Mouse (Mus musculus) heart, embryonic 14.5 days (tissue): Measurements from ENCODE around the gene Gja8. TPM values are rescaled to one million over a fixed set of nuclear protein-coding genes. Genes with fewer than 3 reads are reported as not detected.

ENCODE experiments used
- ATAC-seq: fragments of 200-750 bp; cut with Nextera tagmentation; 2 replicates; pipeline ENCODE4 v1.8.0; 2017; ENCODE audit warnings: low read depth, moderate TSS enrichment; ENCODE audit not compliant: insufficient number of reproducible peaks, insufficient read depth, low FRiP score
- H3K27ac ChIP-seq, 2 experiments: fragments of 200-500 bp in 1 of 2; fragments of 300-500 bp in 1 of 2; sonication (generic) in 1 of 2; replicated peaks in 1 of 2; 2 replicates each; pipeline ENCODE4 v1.5.1; 2012 to 2014; ENCODE audit warnings: low read depth in 2 of 2, low read length in 2 of 2, control low read depth in 1 of 2, mild to moderate bottlenecking in 1 of 2, mixed read lengths in 1 of 2; ENCODE audit not compliant: control insufficient read depth in 1 of 2, insufficient read depth in 1 of 2
- H3K27me3 ChIP-seq: fragments of 300-500 bp; sonication (generic); 2 replicates; pipeline ENCODE4 v1.6.1; 2014; ENCODE audit warnings: mild to moderate bottlenecking, low read length, control low read depth; ENCODE audit not compliant: control insufficient read depth, insufficient read depth
- H3K36me3 ChIP-seq: fragments of 300-500 bp; sonication (generic); 2 replicates; pipeline ENCODE4 v1.6.1; 2014; ENCODE audit warnings: mild to moderate bottlenecking, control low read depth, low read length, mixed read lengths; ENCODE audit not compliant: control insufficient read depth, insufficient read depth
- H3K4me1 ChIP-seq, 2 experiments: fragments of 200-500 bp in 1 of 2; fragments of 300-500 bp in 1 of 2; sonication (generic) in 1 of 2; 2 replicates each; pipeline ENCODE4 v1.6.1; 2012 to 2014; ENCODE audit warnings: low read length in 2 of 2, control low read depth in 1 of 2, mixed read lengths in 1 of 2; ENCODE audit not compliant: control insufficient read depth in 2 of 2, insufficient read depth in 2 of 2
- H3K4me2 ChIP-seq: fragments of 300-500 bp; sonication (generic); 2 replicates; pipeline ENCODE4 v1.6.1; 2014; ENCODE audit warnings: mild to moderate bottlenecking, low read length
- H3K4me3 ChIP-seq, 2 experiments: fragments of 200-500 bp in 1 of 2; fragments of 300-500 bp in 1 of 2; sonication (generic) in 1 of 2; 2 replicates each; pipeline ENCODE4 v1.5.1; 2012 to 2014; ENCODE audit warnings: low read length in 2 of 2, mild to moderate bottlenecking in 2 of 2, control low read depth in 1 of 2, low read depth in 1 of 2, moderate library complexity in 1 of 2; ENCODE audit not compliant: control insufficient read depth in 1 of 2, insufficient read depth in 1 of 2
- H3K9ac ChIP-seq: fragments of 300-500 bp; sonication (generic); 2 replicates; pipeline ENCODE4 v1.6.1; 2014; ENCODE audit warnings: mild to moderate bottlenecking, low read length
- H3K9me3 ChIP-seq: fragments of 300-500 bp; sonication (generic); 2 replicates; pipeline ENCODE4 v1.6.1; 2016; ENCODE audit warnings: low read length, control low read depth; ENCODE audit not compliant: control insufficient read depth
- WGBS: fragments of 180-500 bp; shearing (Covaris S2); extraction: QIAGEN DNeasy Blood & Tissue Kit; methylation state at CpG from one replicate; pipeline ENCODE4 v1.1.7; 2014; 5-methylcytosine and 5-hydroxymethylcytosine counted together
- polyA plus RNA-seq: library from polyadenylated mRNA; unstranded; fragments of >200 nt; fragmentation: Nextera tagmentation; extraction: Ambion mirVana; gene quantifications from 2 replicates; pipeline ENCODE4 v1.2.1, GENCODE M21; 2014

Gja8 gene
- polyA plus RNA-seq, 1 experiment from 2014 or later = 0.03 TPM

DNA sequence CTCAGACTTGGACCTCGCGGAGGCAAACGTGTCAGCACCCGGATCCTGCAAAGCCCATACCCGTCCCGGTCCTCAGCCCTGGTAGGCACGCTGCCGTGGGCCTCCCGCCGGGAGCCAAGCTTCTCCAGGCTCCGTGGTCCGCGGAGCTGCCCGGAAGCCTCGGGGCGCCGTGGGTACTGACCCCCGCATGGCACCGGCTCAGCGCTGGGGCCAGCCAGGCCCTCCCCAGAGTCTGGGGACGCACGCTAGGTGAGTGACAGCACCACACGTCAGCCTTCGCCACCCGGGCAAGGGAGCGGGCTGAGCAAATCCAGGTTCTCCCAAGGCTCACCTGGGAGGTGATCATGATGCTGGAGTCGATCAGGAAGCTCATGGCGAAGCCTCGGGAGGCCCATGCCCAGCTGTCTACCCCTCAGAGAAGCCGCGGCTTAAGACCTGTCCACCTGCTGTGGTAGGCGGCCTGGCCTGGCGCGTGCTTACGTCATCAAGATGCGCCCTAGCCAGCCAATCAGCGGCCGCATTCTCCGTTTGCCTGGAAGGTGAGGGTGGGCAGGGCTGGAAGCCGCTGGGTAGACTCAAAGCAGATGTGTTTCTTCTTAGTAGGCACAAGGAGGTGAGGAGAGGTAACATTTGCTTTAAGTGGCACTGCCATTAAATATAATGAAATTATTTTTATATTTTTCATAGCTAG is 20.8 kb downstream of the Gja8 start, which contains the start of gene Gpr89:
TSS of gene Gpr89 (minus strand) at position 496 of the 691 bp plus-strand sequence.
- no peak within 1 kb of the TSS; a peak in 1 of 4 replicates for H3K27ac ChIP-seq
- no peaks in the 10 kb centered on the region for H3K36me3 ChIP-seq
- H3K4me3 ChIP-seq = peak within 1 kb of the TSS; percentile 63 to 96
- H3K9me3 ChIP-seq = no peaks in the 10 kb centered on the region
- ATAC-seq = peak; percentile 84
- WGBS = under 1% methylated on average over 40 of the region's 40 CpGs
- peaks cover 0 to 5% of the 10 kb centered on the region in 2 experiments; a peak in 2 of 4 replicates for H3K4me1 ChIP-seq
- peak within 1 kb of the TSS; percentile 92 for H3K4me2 ChIP-seq
- H3K9ac ChIP-seq = peak within 1 kb of the TSS; percentile 77
- H3K27me3 ChIP-seq = no peaks in the 10 kb centered on the region

DNA sequence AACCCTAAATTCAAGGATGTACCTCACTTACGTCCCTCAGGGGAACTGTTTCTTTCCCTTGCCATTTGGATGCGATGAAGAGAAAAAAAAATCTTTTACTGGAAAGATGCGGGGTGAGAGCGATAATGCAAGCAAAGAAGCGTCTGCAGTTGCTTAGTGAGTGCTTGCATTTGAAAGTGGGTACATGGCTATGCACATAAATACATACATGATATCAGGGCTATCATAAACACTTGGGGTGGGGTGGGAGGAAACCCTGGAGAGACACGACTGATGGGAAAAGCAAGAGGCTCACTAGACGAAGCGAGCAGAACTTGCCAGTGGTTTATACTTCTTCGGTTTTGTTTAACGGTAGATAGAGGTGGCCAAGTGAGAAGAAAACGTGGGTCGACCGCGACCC is 21.4 kb downstream of the Gja8 start, which contains the start of gene Gja5:
TSS of gene Gja5 (plus strand) at position 301 of the 400 bp plus-strand sequence.
- Histone ChIP-seq H3K4me1 (peaks cover 0 to 5% of the 10 kb centered on the region in 2 experiments; a peak in 2 of 4 replicates), H3K36me3 (no peaks in the 10 kb centered on the region), H3K27me3 (no peaks in the 10 kb centered on the region), H3K9ac (peak within 1 kb of the TSS; percentile 77), H3K27ac (no peak within 1 kb of the TSS; a peak in 1 of 4 replicates), H3K4me3 (peak within 1 kb of the TSS; percentile 63 to 96), H3K9me3 (no peaks in the 10 kb centered on the region), H3K4me2 (peak within 1 kb of the TSS; percentile 92)
- ATAC-seq = no peak
- WGBS = 15% methylated on average over 14 of the region's 14 CpGs

DNA sequence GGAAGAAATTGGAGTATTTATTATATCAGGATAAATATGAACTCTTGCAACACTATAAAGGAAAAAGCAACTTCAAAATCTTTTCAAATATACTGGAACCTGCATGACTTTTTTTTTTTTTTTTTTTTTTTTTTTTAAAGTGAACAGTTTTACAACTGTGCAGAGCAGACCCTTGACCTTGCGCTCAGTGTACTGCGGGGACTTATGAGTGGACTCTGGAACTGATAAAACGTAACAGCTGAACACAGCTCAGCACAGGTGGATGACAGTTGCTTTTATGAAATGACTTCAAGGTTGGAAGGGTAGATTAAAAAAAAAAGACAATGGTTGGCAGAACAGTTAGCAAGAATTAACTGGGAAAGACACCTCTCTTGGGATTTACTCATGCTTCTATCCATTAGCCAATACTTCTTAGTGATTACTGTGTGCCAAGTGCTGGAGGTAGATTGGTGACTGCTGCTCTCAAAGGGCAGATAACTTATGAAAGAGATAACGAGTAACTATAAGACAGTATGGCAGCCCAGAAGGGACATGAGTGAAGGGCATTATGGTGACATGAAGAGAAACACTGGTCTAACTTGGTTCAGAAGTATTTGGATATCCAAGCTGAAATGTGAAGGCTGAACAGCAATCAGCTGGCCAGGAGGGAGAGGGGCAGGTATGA is 23.4 kb downstream of the Gja8 start:
- Histone ChIP-seq H3K4me3 (no peak overlapping the region), H3K9me3 (no peaks in the 10 kb centered on the region), H3K4me2 (no peak overlapping the region), H3K27me3 (no peaks in the 10 kb centered on the region), H3K9ac (no peak overlapping the region), H3K4me1 (peaks cover 0 to 5% of the 10 kb centered on the region in 2 experiments; a peak in 2 of 4 replicates), H3K27ac (no peak overlapping the region), H3K36me3 (peaks cover 9% of the 10 kb centered on the region)
- 87% methylated on average over 4 of the region's 4 CpGs for WGBS
- ATAC-seq = no peak

DNA sequence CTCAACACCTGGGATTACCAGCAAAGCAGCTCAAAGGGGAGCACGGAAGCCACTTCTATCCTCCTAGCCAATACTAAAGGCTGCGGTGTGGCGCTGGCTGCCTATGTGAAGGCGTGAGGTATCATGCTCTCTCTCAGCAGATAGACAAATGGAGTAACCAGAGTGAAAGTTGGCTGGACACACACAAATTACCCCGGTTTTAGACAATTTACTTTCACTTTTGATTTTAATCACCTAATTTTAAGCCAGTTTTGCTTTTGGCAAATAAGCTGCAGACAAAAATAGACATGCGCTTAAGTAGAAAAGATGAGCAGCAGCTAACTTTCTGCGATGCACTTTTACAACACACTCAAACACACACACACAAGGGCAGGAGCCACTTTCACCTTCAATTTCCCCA is 42.1 kb downstream of the Gja8 start:
- H3K4me3 ChIP-seq = no peak overlapping the region
- H3K27ac ChIP-seq = no peak overlapping the region
- no peak overlapping the region for H3K4me2 ChIP-seq
- H3K36me3 ChIP-seq = peaks cover 74% of the 10 kb centered on the region
- H3K4me1 ChIP-seq = no peaks in the 10 kb centered on the region
- no peaks in the 10 kb centered on the region for H3K9me3 ChIP-seq
- no peaks in the 10 kb centered on the region for H3K27me3 ChIP-seq
- no peak overlapping the region for H3K9ac ChIP-seq
- 91% methylated on average over 7 of the region's 7 CpGs for WGBS
- no peak for ATAC-seq

DNA sequence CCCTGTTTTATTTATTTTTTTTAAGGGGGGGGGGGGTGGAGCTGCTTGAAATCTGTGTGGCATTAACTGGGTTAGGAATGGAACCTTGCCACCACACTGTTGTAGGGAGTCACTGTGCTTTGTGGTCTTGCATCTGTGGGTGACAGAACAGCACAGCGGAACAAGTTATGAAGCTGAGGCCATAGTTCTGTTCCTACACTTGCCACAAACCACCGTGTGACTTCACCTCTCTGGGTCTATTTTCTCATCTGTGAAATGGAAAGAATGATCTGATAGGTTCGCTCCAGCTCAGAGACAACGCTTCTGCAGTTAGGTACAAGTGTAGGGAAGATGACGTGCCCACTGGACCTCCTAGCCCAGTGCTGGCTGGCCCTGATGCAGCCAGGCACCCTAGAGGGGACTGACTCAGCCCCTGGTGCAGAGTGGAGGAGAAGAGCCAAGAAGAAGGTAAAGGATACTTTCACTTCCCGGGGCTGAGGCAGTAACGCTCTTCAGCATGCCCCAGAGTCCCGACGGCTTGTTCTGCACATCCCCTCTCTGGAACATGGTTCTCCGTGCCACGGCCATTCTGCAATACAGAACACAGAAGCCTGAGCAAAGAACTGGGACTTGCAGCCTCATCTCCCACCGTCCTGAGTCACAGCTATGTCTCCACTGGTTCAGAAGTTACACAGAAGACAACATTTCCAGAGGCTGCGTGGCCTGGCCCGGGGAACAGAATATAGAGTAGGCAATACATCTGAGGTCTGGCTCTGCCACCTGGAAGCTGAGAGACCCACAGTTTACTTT is 43.6 kb downstream of the Gja8 start:
- H3K4me1 ChIP-seq = no peaks in the 10 kb centered on the region
- H3K36me3 ChIP-seq = peaks cover 72% of the 10 kb centered on the region
- 89% methylated on average over 14 of the region's 14 CpGs for WGBS
- no peak overlapping the region for H3K4me2 ChIP-seq
- no peak overlapping the region for H3K4me3 ChIP-seq
- H3K27ac ChIP-seq = no peak overlapping the region
- H3K9me3 ChIP-seq = no peaks in the 10 kb centered on the region
- no peak for ATAC-seq
- no peaks in the 10 kb centered on the region for H3K27me3 ChIP-seq
- no peak overlapping the region for H3K9ac ChIP-seq

DNA sequence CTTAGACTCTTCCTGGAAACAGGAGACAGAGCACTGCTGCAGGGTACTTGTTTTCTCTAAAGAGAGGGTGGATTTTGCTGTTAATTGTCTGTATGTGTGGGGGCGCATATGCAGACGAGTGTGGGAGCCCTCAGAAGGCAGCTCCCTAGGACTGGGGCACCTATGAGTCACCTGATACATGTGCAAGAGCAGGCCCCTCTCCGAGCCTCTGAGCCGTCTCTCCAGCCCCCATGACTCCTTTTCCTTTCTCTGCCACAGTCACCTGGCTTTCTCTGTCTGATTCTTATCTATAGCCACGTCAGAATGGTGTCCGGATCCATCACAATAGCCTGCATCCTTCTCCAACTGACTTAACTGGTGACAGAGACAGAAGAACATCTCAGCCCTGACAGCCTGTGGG is 44.3 kb downstream of the Gja8 start:
- no peak for ATAC-seq

DNA sequence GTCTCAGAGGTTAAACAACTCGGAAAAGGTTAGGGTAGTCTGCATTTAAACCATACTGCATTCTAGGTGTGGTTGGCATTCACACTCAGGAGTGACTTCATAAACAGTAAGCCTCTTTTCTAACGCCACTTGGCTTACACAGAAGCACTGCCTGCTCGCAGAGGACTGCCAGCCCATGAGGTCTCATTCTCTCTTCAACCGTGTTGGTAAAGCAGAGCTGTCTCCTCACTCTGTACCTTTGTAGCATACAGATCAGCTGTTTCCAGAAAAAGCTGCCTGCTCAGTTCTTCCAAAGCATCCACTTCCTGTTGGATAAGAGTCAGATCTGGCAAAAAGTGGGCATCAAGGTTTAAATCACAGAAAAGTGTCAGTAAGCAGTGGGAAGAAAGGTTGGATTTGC is 45.4 kb downstream of the Gja8 start:
- H3K9ac ChIP-seq = no peak overlapping the region
- H3K4me2 ChIP-seq = no peak overlapping the region
- no peaks in the 10 kb centered on the region for H3K27me3 ChIP-seq
- no peak for ATAC-seq
- 77% methylated on average over 4 of the region's 4 CpGs for WGBS
- H3K4me3 ChIP-seq = no peak overlapping the region
- H3K36me3 ChIP-seq = peaks cover 68% of the 10 kb centered on the region
- H3K4me1 ChIP-seq = no peaks in the 10 kb centered on the region
- no peaks in the 10 kb centered on the region for H3K9me3 ChIP-seq
- H3K27ac ChIP-seq = no peak overlapping the region

More for the DNA sequence above, 44.3 kb downstream of the Gja8 start:
- Histone ChIP-seq H3K4me3 (no peak overlapping the region), H3K9me3 (no peaks in the 10 kb centered on the region), H3K4me2 (no peak overlapping the region), H3K9ac (no peak overlapping the region), H3K36me3 (peaks cover 72% of the 10 kb centered on the region), H3K27ac (no peak overlapping the region), H3K4me1 (no peaks in the 10 kb centered on the region), H3K27me3 (no peaks in the 10 kb centered on the region)
- 78% methylated on average over 6 of the region's 6 CpGs for WGBS
